Comparison of ENCODE assay signal across 29 mouse cellular contexts in genomic region chr10:79597936-79598230, GRCm38 (mm10). TPM values are rescaled to one million over a fixed set of nuclear protein-coding genes. Genes with fewer than 3 reads are reported as not detected.
DNase-seq lines count a peak whose midpoint lies in the region; ATAC-seq and TF ChIP-seq lines count a peak whose summit lies in the region.
"Had no signal": no experiment of that assay in that cellular context is flagged by ENCODE, and none has a peak within 500 bp of the region (broad histone marks: within the 10 kb centered on the region; RNA-seq: fewer than 3 reads in every experiment).

No protein-coding gene starts in this region.

- no peak overlapping the region for H3K9ac ChIP-seq in liver, postnatal 0 days (replicated peaks)
- H3K9ac ChIP-seq: embryonic facial prominence, embryonic 12.5 days; forebrain, embryonic 13.5 days; forebrain, embryonic 15.5 days had no signal

- peak; percentile 50 for DNase-seq in left cerebral cortex, adult 2 months (ENCODE audit: extremely low spot score in 1 of 2, low spot score in 2 of 2)
- DNase-seq in left cerebral cortex, postnatal 14 days (ENCODE audit: low spot score in 2 of 2): no peak
- DNase-seq in right cerebral cortex, adult 18-20 months: peak; percentile 52
- DNase-seq in right cerebral cortex, postnatal 4 days: no peak
- peak; percentile 39 to 44 for DNase-seq in right cerebral cortex, postnatal 36 days (ENCODE audit: low spot score in 2 of 2)
- DNase-seq in right cerebral cortex, postnatal 14 days: no peak
- DNase-seq in liver, postnatal 0 days: no peak
- DNase-seq: adrenal gland, adult 2 months; adrenal gland, postnatal 10 days; adrenal gland, postnatal 25 days; cerebellum, adult 11 months; cerebellum, adult 18-20 months; cerebellum, adult 8-10 months; cerebellum, adult 9-11 months; cerebellum, postnatal 14 days; cerebellum, postnatal 36 days had no signal

- ATAC-seq in liver, postnatal 0 days: no peak
- ATAC-seq: forebrain, embryonic 13.5 days; forebrain, embryonic 15.5 days had no signal

- no peak overlapping the region for H3K4me2 ChIP-seq in liver, postnatal 0 days (ENCODE audit: low read depth, low read length)
- H3K4me2 ChIP-seq: embryonic facial prominence, embryonic 12.5 days; forebrain, embryonic 13.5 days; forebrain, embryonic 15.5 days had no signal

- intact Hi-C loops in left cerebral cortex, adult 2 months (cut with DNase I): loop anchor here (1.0 kb wide), 1 partner anchor 39 kb away; the partner anchor contains the start of gene Shc2
- intact Hi-C loops in left cerebral cortex, postnatal 14 days (cut with DNase I): no loop called here

- H3K4me1 ChIP-seq in olfactory bulb, adult 2 months (ENCODE audit: control insufficient read depth, insufficient read depth, low read length): peaks cover 28% of the 10 kb centered on the region
- no peaks in the 10 kb centered on the region for H3K4me1 ChIP-seq in liver, postnatal 0 days (ENCODE audit: insufficient read depth)
- H3K4me1 ChIP-seq: embryonic facial prominence, embryonic 12.5 days; forebrain, embryonic 13.5 days had no signal

- no peak for TF ChIP-seq EP300 in liver, postnatal 0 days (IDR thresholded peaks at IDR 0.05; ENCODE audit: low read depth)

- no peak overlapping the region for H3K4me3 ChIP-seq in left cerebral cortex, adult 2 months
- H3K4me3 ChIP-seq in olfactory bulb, adult 2 months (ENCODE audit: insufficient read depth, low read depth, low read length): no peak overlapping the region
- H3K4me3 ChIP-seq in liver, postnatal 0 days (ENCODE audit: low read depth, low read length): no peak overlapping the region
- H3K4me3 ChIP-seq: embryonic facial prominence, embryonic 10.5 days; embryonic facial prominence, embryonic 12.5 days; forebrain, embryonic 13.5 days; forebrain, embryonic 15.5 days had no signal

- H3K9me3 ChIP-seq in liver, postnatal 0 days (ENCODE audit: low read length): no peaks in the 10 kb centered on the region
- H3K9me3 ChIP-seq: embryonic facial prominence, embryonic 10.5 days; embryonic facial prominence, embryonic 12.5 days; forebrain, embryonic 13.5 days; forebrain, embryonic 15.5 days had no signal

- no peaks in the 10 kb centered on the region for H3K27me3 ChIP-seq in liver, postnatal 0 days (ENCODE audit: insufficient read depth, low read length)

- WGBS in olfactory bulb, adult 2 months: 75% methylated on average over 4 of the region's 4 CpGs
- 77% methylated on average over 4 of the region's 4 CpGs for WGBS in liver, postnatal 0 days (ENCODE audit: insufficient replicate concordance)

- TF ChIP-seq CTCF in left cerebral cortex, adult 2 months (IDR thresholded peaks at IDR 0.05): no peak
- TF ChIP-seq CTCF in olfactory bulb, adult 2 months (IDR thresholded peaks at IDR 0.05; ENCODE audit: insufficient read depth, low read depth, low read length): no peak
- TF ChIP-seq CTCF in liver, postnatal 0 days (IDR thresholded peaks at IDR 0.05; ENCODE audit: low read depth): no peak

- peak overlapping the region; percentile 96 for H3K27ac ChIP-seq in left cerebral cortex, adult 2 months
- H3K27ac ChIP-seq in olfactory bulb, adult 2 months (ENCODE audit: insufficient read depth, low read depth, low read length): peak overlapping the region; percentile 86
- no peak overlapping the region for H3K27ac ChIP-seq in liver, postnatal 0 days (ENCODE audit: low read depth)
- H3K27ac ChIP-seq: embryonic facial prominence, embryonic 10.5 days; embryonic facial prominence, embryonic 12.5 days; forebrain, embryonic 13.5 days; forebrain, embryonic 15.5 days had no signal

- no peaks in the 10 kb centered on the region for H3K36me3 ChIP-seq in liver, postnatal 0 days (replicated peaks; ENCODE audit: insufficient read depth, low read length)
- H3K36me3 ChIP-seq: embryonic facial prominence, embryonic 10.5 days; embryonic facial prominence, embryonic 12.5 days; forebrain, embryonic 15.5 days had no signal

- no peak for TF ChIP-seq POLR2A in olfactory bulb, adult 2 months (IDR thresholded peaks at IDR 0.05; ENCODE audit: insufficient read depth, low read depth, low read length)

RNA-seq across cellular contexts. Expression of gene Theg, which starts 10.8 kb away (rescaled TPM):
- total RNA-seq in left cerebral cortex, adult 2 months (2021): 1 to 10 TPM in 1 of 2 experiments, under 1 TPM in 1; 0.87 to 1.4 TPM
- under 1 TPM in 1 of 2 experiments, not detected in 1; 0.55 TPM for total RNA-seq in left cerebral cortex, postnatal 14 days (2021)
- not detected in 2 replicates for polyA plus RNA-seq in olfactory bulb, adult 2 months (2012; ENCODE audit: insufficient read depth, insufficient read length, low replicate concordance, missing spikeins)
- polyA plus RNA-seq in liver, postnatal 0 days (2015; fragmentation: Nextera tagmentation; extraction: Ambion mirVana): not detected in 2 replicates
- total RNA-seq: adrenal gland, adult 2 months; adrenal gland, postnatal 10 days; adrenal gland, postnatal 25 days; adrenal gland, postnatal 4 days; common myeloid progenitor, adult 5-6 weeks; ES-E14; MEL had no signal
- polyA plus RNA-seq: adrenal gland, adult 2 months; brain, embryonic 14.5 days; C2C12; embryonic facial prominence, embryonic 10.5 days; embryonic facial prominence, embryonic 12.5 days; embryonic facial prominence, embryonic 14.5 days; forebrain, embryonic 11.5 days; forebrain, embryonic 13.5 days; forebrain, embryonic 15.5 days had no signal

RNA-seq across cellular contexts. Expression of gene C2cd4c, which starts 15.9 kb away (rescaled TPM):
- 10 to 100 TPM; 16.8 to 17.1 TPM for total RNA-seq in left cerebral cortex, adult 2 months (2021)
- 10 to 100 TPM; 14.2 to 15.1 TPM for total RNA-seq in left cerebral cortex, postnatal 14 days (2021)
- polyA plus RNA-seq in olfactory bulb, adult 2 months (2012; ENCODE audit: insufficient read depth, insufficient read length, low replicate concordance, missing spikeins): not detected in 2 replicates
- polyA plus RNA-seq in liver, postnatal 0 days (2015; fragmentation: Nextera tagmentation; extraction: Ambion mirVana): not detected in 2 replicates
- total RNA-seq: common myeloid progenitor, adult 5-6 weeks; MEL had no signal
- polyA plus RNA-seq: embryonic facial prominence, embryonic 10.5 days; embryonic facial prominence, embryonic 14.5 days had no signal

RNA-seq across cellular contexts. Expression of gene Shc2, which starts 39.8 kb away (rescaled TPM):
- total RNA-seq in left cerebral cortex, adult 2 months (2021): 10 to 100 TPM; 47.8 to 48.1 TPM
- 10 to 100 TPM; 49.8 to 50.3 TPM for total RNA-seq in left cerebral cortex, postnatal 14 days (2021)
- polyA plus RNA-seq in olfactory bulb, adult 2 months (2012; ENCODE audit: insufficient read depth, insufficient read length, low replicate concordance, missing spikeins): not detected in 2 replicates
- 0.05 and 0.07 TPM in 2 replicates for polyA plus RNA-seq in liver, postnatal 0 days (2015; fragmentation: Nextera tagmentation; extraction: Ambion mirVana)
- total RNA-seq: common myeloid progenitor, adult 5-6 weeks; MEL had no signal

RNA-seq across cellular contexts. Expression of gene Mier2, which starts 42.9 kb away (rescaled TPM):
- total RNA-seq in left cerebral cortex, adult 2 months (2021): 10 to 100 TPM; 51.2 to 54.9 TPM
- total RNA-seq in left cerebral cortex, postnatal 14 days (2021): 10 to 100 TPM; 41.7 to 51.4 TPM
- polyA plus RNA-seq in olfactory bulb, adult 2 months (2012; ENCODE audit: insufficient read depth, insufficient read length, low replicate concordance, missing spikeins): not detected in 2 replicates
- 8.6 and 9.0 TPM in 2 replicates for polyA plus RNA-seq in liver, postnatal 0 days (2015; fragmentation: Nextera tagmentation; extraction: Ambion mirVana)

RNA-seq across cellular contexts. Expression of gene Odf3l2, which starts 47.7 kb away (rescaled TPM):
- total RNA-seq in left cerebral cortex, adult 2 months (2021): under 1 TPM in 1 of 2 experiments, not detected in 1; 0.27 TPM
- total RNA-seq in left cerebral cortex, postnatal 14 days (2021): under 1 TPM; 0.46 to 0.63 TPM
- not detected in 2 replicates for polyA plus RNA-seq in olfactory bulb, adult 2 months (2012; ENCODE audit: insufficient read depth, insufficient read length, low replicate concordance, missing spikeins)
- not detected in 2 replicates for polyA plus RNA-seq in liver, postnatal 0 days (2015; fragmentation: Nextera tagmentation; extraction: Ambion mirVana)
- total RNA-seq: adrenal gland, adult 2 months; adrenal gland, postnatal 10 days; adrenal gland, postnatal 25 days; adrenal gland, postnatal 4 days; common myeloid progenitor, adult 5-6 weeks; ES-E14; MEL had no signal
- polyA plus RNA-seq: adrenal gland, adult 2 months; C2C12; embryonic facial prominence, embryonic 10.5 days; embryonic facial prominence, embryonic 12.5 days; embryonic facial prominence, embryonic 14.5 days; forebrain, embryonic 11.5 days had no signal

Comparison
In these comparisons a context has a peak if more than half of its experiments do, and no peak if none do; other contexts are left out.
1. DNase-seq: peak in left cerebral cortex, adult 2 months (2 of 2), right cerebral cortex, adult 18-20 months (single experiment) and right cerebral cortex, postnatal 36 days (2 of 2); none in left cerebral cortex, postnatal 14 days (0 of 2), right cerebral cortex, postnatal 4 days (single experiment), right cerebral cortex, postnatal 14 days (single experiment) and liver, postnatal 0 days (single experiment).